Mouse (Mus musculus): ENCODE measurements at regions not wholly inside any gene's neighbourhood (a gene's known extent, or its start where the extent isn't known, plus 50 kb on each side); places are given as distances from the start of the nearest gene placed in this dataset.

DNA sequence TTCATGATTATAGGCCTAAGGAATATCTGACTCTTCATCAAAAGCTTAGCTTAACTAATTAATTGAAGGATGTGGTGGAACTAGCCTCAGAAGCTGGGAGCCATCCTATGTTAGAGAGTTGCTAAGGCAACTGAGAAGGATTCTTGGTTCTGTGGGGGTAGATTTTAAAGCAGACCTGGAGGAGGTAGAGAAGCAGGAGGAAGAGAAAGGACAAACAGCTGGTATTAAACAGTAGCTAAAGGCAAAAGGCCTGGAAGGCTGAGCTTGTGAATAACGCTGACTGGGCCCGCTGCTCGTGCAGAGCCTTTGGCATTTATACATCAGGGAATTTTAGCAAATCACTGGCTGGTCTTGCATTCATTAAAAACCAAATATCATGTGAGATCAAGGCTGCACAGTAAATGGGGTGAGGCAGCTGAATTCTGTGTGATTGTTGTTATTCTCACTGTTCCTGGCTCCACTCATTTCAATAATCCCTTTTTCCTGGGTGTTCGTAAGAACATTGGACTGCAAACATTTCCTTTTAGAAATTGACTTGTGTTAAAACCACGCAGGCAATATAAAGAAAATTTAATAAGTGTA is 121.1 kb upstream of the B430305J03Rik start:
- Histone ChIP-seq H3K36me3 (ENCODE audit: control insufficient read depth in 1 of 2, insufficient read depth in 2 of 2, low read length in 2 of 2) (no peaks in the 10 kb centered on the region), H3K4me1 (ENCODE audit: control insufficient read depth in 1 of 2, insufficient read depth in 2 of 2, low read length in 2 of 2) (no peaks in the 10 kb centered on the region), H3K9ac (ENCODE audit: control insufficient read depth, low read depth, low read length, poor library complexity, severe bottlenecking) (no peak overlapping the region), H3K79me2 (ENCODE audit: control insufficient read depth, insufficient read depth, low read length, poor library complexity) (no peaks in the 10 kb centered on the region), H3K4me3 (ENCODE audit: control insufficient read depth in 1 of 2, insufficient read depth in 1 of 2, low read depth in 2 of 2, low read length in 2 of 2) (no peak overlapping the region), H3K27me3 (ENCODE audit: control insufficient read depth in 1 of 2, insufficient read depth in 2 of 2, low read length in 2 of 2) (peaks cover 0 to 2% of the 10 kb centered on the region in 2 experiments; a peak in 1 of 4 replicates), H3K9me3 (replicated peaks; ENCODE audit: insufficient read depth, low read length) (no peaks in the 10 kb centered on the region), H3K27ac (ENCODE audit: control insufficient read depth, low read depth, low read length) (no peak overlapping the region)
- TF ChIP-seq GATA1 (IDR thresholded peaks at IDR 0.05; ENCODE audit: low read depth, low read length) (no peak), USF1 (IDR thresholded peaks at IDR 0.05; ENCODE audit: low read depth, low read length) (no peak), ZC3H11A (IDR thresholded peaks at IDR 0.05; ENCODE audit: low read depth, low read length) (no peak), NELFE (IDR thresholded peaks at IDR 0.05; ENCODE audit: low read depth, low read length) (no peak), SIN3A (IDR thresholded peaks at IDR 0.05; ENCODE audit: low read length) (no peak), POLR2AphosphoS5 (IDR thresholded peaks at IDR 0.05; ENCODE audit: borderline replicate concordance, low read depth, low read length) (no peak), USF2 (IDR thresholded peaks at IDR 0.05; ENCODE audit: borderline replicate concordance in 1 of 2, insufficient read depth in 1 of 2, low read depth in 1 of 2, low read length in 2 of 2) (no peak), ZKSCAN1 (IDR thresholded peaks at IDR 0.05; ENCODE audit: low read depth, low read length) (no peak), MEF2A (IDR thresholded peaks at IDR 0.05; ENCODE audit: extremely low read depth, insufficient replicate concordance, low read depth, low read length, poor library complexity, severe bottlenecking) (no peak), MYC (IDR thresholded peaks at IDR 0.05; ENCODE audit: low read depth, low read length) (no peak), MAFK (IDR thresholded peaks at IDR 0.05; ENCODE audit: borderline replicate concordance, low read depth, low read length) (no peak), ZNF384 (IDR thresholded peaks at IDR 0.05; ENCODE audit: low read depth, low read length) (no peak), MAX (IDR thresholded peaks at IDR 0.05; ENCODE audit: low read length) (no peak), BHLHE40 (IDR thresholded peaks at IDR 0.05; ENCODE audit: borderline replicate concordance, low read depth, low read length) (no peak), KAT2A (conservative IDR thresholded peaks at IDR 0.05; ENCODE audit: low read depth, low read length) (no peak), CTCF (IDR thresholded peaks at IDR 0.05 in 2 of 3, conservative IDR thresholded peaks at IDR 0.05 in 1 of 3; ENCODE audit: control insufficient read depth in 1 of 3, insufficient read depth in 1 of 3, low read depth in 2 of 3, low read length in 3 of 3, poor library complexity in 1 of 3, severe bottlenecking in 1 of 3) (no peak), MAZ (IDR thresholded peaks at IDR 0.05; ENCODE audit: low read depth, low read length) (no peak), TAL1 (IDR thresholded peaks at IDR 0.05; ENCODE audit: low read length) (no peak)
- DNase-seq (ENCODE audit: low read depth, low spot score): no peak

DNA sequence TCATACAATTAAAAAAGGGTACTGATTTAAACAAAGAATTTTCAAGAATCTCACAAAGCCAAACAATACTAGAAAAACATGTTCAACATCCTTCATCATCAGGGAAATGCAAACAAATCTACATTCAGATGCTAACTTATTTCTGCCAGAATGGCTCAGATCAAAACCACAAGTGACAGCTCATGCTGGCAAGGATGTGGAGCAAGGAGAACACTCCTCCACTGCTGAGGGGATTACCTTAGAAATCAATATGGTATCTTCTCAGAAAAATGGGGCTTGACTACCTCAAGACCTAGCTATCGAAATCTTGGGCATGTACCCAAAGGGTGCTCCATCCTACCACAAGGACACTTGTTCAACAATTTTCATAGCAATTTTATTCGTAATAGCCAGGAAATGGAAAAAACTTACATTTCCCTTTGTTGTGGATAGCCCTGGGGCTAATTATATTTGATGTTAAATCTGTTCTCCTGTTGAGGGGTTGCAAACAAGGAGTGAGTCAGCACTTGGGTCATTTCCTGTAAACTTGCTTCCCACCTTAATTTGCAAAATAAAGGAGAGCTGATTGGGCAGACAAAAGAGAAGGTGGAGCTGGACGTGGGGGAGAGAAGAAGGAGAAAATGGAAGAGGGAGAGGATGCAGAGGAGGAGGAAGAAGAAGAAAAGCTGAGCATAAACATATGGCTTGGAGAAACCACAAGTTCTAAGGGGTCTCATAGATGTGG is 113.3 kb upstream of the B430305J03Rik start:
- no peaks in the 10 kb centered on the region for H3K9me3 ChIP-seq (replicated peaks; ENCODE audit: insufficient read depth, low read length)
- no peaks in the 10 kb centered on the region for H3K79me2 ChIP-seq (ENCODE audit: control insufficient read depth, insufficient read depth, low read length, poor library complexity)
- peaks cover 0 to 3% of the 10 kb centered on the region in 2 experiments; a peak in 2 of 4 replicates for H3K4me1 ChIP-seq (ENCODE audit: control insufficient read depth in 1 of 2, insufficient read depth in 2 of 2, low read length in 2 of 2)
- DNase-seq (ENCODE audit: low read depth, low spot score): no peak
- no peak overlapping the region for H3K4me3 ChIP-seq (ENCODE audit: control insufficient read depth in 1 of 2, insufficient read depth in 1 of 2, low read depth in 2 of 2, low read length in 2 of 2)
- H3K27ac ChIP-seq (ENCODE audit: control insufficient read depth, low read depth, low read length): no peak overlapping the region
- H3K27me3 ChIP-seq (ENCODE audit: control insufficient read depth in 1 of 2, insufficient read depth in 2 of 2, low read length in 2 of 2): peaks cover 0 to 3% of the 10 kb centered on the region in 2 experiments; a peak in 1 of 4 replicates
- H3K36me3 ChIP-seq (ENCODE audit: control insufficient read depth in 1 of 2, insufficient read depth in 2 of 2, low read length in 2 of 2): no peaks in the 10 kb centered on the region
- TF ChIP-seq POLR2AphosphoS5 (IDR thresholded peaks at IDR 0.05; ENCODE audit: borderline replicate concordance, low read depth, low read length): no peak
- H3K9ac ChIP-seq (ENCODE audit: control insufficient read depth, low read depth, low read length, poor library complexity, severe bottlenecking): no peak overlapping the region

All from MEL (cell line).